Mouse (Mus musculus): ENCODE measurements around the gene Tmem72. TPM values are rescaled to one million over a fixed set of nuclear protein-coding genes. Genes with fewer than 3 reads are reported as not detected.
A peak's percentile ranks its signal among the peaks of the same experiment; 100 is the strongest.

Tmem72 gene
- total RNA-seq, 2 experiments from 2014 or later: 0.09 to 0.33 TPM

DNA sequence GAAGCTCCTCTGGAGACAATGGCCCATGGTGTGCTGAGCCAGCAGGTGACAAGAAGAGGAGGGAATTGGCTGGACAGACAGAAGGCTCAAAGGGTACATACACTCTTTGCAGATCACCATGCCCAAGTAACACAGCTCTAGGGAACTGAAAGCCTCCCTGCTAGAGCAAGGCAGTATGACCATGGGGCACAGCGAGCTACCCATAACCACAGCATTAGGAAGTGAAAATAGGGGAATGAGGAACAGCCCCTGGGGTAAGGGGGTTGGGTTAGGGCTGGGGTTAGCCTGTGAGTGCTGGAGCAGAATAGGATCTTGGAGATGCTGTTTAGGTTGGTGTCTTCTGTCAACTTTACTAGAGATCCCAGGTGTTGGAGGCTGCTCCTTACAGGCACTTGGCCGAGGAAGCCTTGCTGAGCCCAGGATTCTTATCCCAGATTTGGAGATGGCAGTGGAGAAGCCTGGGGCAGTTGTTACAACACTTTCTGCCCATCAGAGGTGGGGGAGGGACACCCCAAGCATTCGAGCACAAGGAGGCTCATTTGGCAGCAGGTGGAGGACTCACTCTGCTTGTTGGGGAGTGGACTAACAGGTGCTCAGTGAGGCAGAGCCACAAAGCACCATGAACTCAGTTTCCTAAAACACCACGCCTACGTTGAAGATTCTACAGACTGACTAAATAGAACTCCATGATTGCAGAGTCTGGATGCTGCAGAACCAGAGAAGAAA, 37.0 kb downstream of the Tmem72 start:
- DNase-seq: no peak

DNA sequence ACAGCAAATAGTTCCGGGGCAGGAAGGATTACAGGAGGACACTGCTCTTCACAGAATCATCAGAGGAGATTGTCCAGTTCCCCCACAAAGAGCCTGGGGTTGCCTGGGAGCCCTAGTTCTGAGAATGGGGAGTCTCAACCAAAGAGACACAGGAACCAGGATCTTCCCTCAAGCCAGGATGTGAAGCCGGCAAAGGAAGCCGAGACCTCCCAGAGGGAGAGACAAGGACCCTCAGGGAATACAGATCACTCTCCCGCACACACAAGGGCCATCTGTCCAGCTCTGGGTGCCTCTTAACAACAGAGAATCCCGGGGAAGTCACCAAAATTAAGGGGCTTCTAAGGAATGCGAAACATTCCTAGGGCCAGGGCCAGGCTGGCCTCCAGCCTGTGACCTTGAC, 39.4 kb downstream of the Tmem72 start:
- DNase-seq: no peak

DNA sequence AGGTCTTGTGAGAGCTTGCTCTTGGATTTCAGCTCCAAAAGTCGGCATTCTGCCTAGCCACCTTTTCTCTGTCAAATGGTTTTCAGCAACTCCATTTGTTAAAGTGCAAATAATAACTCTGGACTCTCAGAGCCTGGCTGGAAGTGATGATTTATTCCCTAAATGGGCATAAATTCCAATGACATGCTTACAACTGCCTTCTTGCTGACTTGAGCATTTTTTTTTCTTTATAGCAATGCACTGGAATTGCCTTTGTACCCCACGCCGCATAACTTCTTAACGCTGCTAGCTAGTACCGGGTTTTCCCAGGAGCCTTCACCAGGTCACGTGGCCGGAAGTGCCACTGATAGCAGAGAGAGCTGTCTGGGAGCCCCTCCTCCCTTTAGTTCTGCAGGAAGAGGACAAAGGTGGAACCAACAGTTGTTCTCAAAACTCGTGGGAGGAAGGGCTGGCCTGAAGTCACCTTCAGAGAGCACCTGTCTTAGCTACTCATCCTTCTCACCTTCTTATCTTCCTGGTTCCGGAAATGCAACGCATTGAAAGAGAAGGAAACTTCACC, 40.3 kb downstream of the Tmem72 start:
- DNase-seq: no peak

DNA sequence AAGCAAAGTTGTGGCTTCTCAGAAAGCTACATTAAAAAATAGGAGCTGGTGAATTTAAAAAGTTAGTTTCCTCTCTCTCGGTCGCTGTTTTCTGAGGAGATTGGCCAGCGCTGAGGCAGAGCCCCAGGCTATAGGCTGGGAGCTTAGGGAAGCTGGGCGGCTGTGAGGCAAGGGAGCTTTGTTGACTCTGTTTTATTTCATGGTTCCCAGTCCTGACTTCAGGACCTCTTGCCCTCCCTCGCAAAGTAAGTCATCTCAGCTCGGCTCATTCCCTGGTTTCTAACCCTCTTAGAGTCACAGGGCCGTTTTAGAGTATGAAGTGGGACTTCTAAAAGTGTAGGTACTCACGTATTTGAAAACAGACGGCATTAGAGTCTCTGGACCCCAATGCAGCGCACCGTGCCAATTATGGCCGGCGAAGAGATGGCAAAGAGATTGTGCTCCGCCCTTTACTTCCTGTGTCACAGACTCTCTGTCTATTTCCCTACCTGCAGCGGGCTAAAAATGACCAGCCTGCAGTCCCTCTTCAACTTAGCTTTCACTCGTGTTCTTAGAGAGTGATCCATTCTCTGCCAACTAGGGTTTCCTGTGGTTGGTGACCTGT, 42.3 kb downstream of the Tmem72 start:
- DNase-seq: no peak

DNA sequence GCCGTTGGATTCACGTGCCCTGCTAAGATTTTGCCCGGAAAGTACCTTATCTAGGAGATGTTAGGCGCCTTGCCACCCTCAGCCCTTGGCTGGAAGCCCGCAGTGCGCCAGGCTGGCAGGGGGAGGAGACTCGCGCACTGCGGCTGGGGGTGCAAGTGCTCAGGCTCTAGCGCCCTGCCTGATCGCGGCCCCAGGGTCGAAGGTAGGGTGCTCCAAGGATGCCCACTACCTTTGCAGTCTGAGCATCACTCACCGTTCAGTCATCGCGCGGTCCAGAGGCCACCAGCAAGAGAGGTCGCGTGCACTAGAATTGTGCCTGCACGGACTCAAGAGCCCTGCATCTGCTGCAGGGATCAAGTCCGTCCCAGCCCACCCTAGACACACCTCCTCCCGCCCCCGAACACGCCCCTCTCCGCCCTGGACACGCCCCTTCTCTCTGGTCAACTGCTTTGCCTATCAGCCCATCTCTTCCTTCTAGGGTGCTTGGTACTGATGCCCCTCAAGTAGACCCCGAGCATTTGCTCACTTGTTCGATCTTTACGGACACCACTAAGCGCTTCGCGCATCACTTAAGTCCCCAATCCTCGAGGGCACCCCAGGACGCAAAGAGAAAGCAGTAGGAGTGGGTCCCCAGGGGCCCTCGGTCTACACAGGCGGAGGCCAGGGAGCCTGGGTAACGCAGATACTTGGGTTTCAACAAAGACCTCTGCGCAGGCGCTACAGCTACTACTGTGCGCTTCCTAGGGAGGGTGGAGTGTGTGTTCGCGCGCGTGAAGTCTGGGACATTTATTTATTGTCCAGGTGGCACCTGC, 43.0 kb downstream of the Tmem72 start, which contains the start of gene Rassf4:
Gene Rassf4 (minus strand): TSS at position 482 of the 812 bp plus-strand sequence.
- peak; percentile 90 for DNase-seq

DNA sequence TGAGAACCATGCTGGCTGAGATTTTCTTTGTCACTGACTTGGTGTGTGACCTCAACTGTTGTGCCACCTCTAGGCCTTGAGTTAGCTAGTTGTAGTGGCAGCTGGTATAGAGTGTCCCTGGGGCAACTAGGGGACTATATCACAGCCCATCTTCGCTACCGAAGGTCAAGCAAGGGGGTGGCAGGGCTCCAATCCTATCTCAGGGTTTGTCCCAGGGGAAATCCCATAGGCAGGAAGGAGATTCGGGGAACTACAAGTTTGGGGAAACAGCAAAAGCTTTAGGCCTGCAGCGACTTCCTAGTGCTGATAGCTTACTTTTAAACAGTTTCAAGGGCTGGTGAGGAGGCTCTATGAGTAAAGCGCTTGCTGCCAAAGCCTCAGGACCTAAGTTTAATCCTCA, 44.4 kb downstream of the Tmem72 start:
- no peak for DNase-seq

DNA sequence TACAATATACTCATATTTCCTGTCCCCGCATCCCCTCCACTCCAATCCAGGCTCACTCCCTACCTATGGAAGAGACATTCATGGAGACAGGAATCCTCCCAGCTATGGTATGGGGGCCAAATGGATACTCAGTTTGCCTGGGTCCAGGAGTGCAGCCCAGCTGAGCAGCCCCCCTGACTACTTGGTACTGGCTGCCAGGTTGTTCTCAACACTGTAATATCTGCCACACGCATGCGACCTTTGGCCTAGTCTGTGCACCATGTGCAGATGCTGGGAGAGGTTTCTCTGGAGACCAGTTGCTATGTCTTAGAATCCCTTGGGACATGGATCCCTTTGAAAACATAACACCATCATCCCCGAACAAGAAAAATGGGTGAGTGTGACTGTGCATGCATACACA, 44.9 kb downstream of the Tmem72 start:
- no peak for DNase-seq

DNA sequence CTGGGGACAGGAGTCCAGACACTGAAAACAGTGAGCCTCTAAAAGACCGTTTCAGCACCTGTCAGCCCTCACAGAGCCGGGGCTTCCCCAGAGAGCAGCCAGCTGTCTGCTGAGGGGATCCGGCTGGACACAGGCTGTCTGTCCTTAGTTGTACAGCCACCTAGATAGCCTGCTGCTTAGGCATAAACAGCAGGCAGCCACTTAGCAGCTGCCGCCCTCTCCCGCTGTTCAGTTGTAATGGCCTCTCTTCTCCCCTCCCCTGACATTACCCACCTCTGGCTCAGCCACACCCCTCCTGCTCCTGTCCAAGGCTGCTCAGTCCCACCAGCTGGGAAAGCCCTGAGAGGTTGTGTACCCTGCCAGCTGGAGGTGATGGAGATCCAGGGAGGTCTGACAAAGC, 45.7 kb downstream of the Tmem72 start:
- no peak for DNase-seq

DNA sequence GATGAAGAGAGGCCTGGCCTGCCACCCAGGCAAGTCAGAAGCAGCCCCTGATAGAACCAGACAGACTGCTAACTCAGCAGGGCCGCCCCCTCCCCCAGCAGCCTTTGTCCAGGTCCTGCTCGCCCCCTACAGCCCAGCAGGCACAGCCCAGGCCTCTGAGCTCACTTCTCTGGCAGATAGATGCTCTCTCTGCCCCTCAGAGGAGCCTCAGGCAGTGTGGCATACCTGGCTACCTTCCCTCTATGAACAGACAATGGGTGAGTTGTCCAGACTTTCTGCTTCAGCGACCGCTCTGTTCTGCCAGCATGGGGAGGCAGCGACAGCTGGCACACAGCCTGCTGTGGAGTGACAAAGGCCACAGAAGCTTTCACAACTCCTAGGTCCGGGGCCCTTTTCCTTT, 46.6 kb downstream of the Tmem72 start:
- DNase-seq: peak; percentile 62

DNA sequence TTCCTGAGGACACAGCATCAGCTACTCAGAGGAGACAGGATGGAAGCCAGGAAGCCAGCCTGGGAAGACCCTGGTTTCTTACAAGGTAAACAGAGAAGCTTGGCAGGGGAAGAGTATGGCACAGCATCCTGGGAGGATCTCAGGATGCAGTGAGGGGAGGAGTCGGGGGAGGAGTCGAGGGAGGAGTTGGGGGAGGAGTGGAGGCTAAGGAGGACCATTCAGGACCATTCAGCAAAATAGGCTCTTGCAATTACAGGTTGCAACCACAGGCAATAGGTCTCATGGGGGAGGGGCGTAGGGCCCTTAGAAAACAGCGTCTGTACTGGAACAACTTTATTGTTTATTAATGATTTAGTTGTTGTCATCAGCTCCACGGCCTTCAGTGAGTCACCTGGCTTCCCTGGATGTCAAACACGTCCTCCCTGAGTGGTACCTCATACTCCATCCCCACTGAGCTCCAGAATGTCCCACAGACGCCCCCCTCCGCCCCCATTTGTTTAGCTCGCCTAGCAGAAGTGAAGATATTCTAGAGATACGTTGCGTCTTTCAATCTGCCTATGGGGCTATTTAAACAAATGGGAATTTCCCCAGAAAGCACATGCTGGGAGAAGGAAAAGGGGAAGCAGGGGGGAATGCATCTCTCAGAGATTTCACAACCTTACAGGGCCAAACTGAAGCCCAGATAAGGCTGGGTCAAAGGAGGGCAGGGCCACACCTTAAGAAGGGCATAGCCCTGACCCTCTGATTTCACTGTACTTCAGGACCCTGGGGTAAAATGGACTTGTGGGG, 47.8 kb downstream of the Tmem72 start:
- no peak for DNase-seq

DNA sequence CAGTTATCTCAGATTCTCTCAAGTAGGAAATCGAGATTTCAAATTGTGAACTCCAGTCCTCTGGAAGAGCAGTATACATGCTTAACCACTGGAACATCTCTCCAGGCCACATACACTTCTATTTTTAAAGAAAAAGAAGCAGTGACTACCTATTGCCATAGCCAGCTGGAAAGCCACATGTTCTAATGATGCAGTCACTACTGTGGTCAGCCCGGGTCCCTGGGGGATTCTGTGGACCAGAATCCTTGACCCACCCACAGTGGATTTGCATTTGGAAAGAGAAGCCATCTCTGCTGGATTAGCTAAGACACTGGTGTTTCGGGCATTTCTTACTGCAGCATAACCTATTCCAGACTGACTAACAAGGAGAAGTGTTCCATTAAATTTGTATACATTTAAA, 49.3 kb downstream of the Tmem72 start:
- no peak for DNase-seq

DNA sequence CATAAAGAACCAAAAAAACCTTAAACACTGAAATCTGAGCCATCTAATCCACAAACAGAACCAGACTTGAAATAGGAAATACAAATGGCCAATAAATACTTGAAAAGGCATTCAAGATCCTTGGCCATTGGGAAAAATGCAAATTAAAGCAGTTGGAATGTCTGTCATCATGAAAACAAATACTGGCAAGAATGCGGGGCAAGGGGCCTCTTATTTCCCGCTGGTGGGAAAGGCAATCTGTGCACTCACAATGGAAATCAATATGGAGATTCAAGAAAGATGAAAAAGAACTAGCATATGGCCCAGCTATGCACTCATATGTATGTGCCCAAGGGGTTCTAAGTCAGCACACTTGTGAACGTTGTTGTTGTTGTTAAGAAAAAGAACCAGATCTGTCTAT, 49.8 kb downstream of the Tmem72 start:
- no peak for DNase-seq

DNA sequence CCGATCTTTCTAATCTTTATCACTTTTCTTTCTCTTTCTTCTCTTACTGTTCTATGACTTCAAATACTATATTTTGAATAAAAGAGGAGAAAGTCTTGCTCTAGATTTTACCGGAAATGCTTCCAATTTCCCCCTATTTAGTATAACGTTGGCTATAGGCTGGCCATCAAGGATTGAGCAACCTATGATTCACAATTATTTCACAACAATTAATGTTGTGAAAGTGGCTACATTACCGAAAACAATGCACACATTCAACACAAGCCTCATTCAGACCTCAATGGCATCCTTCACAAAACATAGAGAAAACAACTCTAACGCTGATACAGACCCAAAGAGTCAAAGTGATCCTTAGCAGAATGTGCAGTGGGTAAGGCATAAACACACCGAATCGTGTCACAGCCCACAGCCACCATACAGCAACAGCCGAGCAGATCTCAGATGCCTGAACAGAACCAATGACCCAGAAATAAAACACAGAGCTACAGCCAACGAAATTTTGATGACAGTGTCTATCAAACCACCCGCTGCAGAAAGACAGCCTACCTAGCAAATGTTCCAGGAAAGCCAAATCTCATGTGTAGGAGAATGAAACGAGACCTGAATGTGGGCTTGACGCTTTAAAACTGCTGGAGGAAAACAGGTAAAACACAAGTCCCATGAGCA, 50.5 kb downstream of the Tmem72 start:
- DNase-seq: no peak

DNA sequence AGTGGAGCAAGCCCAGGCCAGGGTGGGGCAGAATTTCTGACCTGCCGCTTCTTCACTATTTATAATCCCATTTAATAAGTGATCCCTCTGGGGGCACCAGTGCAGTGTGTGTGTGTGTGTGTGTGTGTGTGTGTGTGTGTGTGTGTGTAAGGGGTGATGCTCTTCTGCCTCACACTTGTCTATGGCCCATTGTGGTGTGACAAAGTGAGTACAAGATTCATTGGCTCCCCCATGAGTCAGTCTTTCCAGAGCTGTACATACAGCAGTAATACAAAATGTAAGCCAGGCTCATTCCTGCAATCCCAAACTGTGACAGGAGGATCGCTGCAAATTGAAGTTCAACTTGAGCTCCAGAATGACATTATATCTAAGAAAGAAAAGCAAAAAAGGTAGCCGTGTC, 51.9 kb downstream of the Tmem72 start:
- no peak for DNase-seq

DNA sequence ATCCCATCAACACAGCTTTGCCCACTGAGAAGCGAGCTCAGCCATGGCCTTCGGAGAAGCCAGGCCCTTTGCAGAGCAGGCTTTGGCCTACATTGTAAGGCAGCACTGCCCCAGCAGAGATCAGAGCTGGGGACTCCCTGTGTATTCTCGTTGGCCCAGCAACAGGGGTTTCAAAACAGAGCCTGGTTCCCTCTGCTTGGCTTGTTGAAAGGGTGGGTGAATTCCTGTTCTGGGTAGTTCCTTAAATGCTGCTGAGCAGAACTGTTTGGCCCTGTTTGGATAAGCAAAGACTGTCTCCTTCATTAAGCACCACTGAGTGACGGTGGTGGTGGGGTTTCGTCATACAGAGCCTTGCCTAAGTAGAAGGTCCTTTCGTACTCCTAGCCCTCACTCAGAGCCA, 52.7 kb downstream of the Tmem72 start:
- no peak for DNase-seq

DNA sequence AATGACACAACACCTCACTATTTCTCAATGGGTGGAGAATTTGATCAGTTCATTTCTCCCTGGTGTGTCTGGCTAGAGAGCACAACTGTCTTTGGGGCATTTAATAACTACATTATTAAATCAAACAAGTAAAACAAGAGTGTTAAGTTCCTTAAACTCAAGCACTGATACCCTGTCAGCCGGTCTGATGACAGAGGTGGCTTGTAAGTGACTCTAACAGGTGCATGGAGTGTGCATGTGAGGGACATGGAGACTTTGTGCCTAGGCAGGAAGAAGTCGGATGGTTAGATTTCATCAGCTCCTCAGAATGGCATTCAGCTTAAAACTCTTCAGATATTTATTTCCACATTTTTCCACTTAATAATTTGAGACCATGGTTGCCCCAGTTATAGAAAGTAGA, 53.3 kb downstream of the Tmem72 start:
- DNase-seq: no peak

DNA sequence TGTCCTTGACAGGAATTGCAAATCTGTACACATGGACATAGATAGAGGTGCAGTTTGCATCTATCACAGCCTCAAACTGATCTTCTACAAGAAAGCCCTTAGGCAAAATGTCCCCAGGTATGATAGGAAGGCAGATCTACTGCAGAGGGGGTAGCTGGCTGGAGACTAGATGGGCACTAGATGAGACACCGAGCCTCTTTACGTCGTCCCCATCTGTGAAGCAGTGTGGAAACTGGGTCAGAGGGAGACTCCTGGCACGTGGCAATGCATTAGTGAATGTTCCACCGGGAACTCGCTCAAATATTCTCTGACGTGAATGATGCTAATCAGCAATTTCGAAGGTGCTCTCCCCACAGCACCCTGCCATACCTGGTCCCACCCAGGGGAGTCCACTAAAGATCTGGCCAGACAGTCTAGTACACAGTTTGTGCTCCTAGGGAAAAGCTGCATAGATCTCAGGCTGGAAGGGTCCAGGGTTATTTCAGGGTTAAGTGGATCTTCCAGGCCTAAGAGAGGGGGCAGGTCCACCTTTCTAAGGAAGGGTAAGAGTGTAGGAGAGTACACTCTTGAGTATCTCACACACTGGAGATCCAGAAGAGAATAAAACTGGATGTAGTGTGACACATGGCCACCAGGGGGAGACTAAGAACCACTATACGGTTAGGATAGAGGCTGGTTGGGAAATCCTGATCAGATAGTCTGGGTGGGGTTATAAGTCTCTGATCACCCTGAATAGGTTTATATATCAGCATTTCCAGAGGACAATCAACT, 62.8 kb downstream of the Tmem72 start:
- peak; percentile 73 for DNase-seq

DNA sequence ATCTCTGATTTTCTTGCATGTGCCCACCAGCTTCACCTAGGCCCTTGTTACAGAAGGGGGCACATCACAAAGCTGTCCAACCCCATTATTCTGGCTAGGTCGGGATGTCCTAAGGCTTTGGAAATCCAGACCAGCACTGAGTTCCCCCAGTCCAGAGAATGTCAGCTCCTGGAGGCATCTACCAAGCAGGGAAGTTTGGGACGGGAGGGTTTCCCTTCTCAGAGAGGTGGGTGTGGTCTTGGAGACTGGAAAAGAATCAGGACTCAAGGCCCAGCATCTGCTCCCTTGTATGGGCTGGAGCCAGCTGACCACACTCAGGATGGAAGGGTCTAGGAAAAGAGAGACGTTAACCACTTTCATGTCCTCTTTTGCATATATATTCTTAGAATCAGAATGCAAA, 63.5 kb downstream of the Tmem72 start:
- DNase-seq: no peak

DNA sequence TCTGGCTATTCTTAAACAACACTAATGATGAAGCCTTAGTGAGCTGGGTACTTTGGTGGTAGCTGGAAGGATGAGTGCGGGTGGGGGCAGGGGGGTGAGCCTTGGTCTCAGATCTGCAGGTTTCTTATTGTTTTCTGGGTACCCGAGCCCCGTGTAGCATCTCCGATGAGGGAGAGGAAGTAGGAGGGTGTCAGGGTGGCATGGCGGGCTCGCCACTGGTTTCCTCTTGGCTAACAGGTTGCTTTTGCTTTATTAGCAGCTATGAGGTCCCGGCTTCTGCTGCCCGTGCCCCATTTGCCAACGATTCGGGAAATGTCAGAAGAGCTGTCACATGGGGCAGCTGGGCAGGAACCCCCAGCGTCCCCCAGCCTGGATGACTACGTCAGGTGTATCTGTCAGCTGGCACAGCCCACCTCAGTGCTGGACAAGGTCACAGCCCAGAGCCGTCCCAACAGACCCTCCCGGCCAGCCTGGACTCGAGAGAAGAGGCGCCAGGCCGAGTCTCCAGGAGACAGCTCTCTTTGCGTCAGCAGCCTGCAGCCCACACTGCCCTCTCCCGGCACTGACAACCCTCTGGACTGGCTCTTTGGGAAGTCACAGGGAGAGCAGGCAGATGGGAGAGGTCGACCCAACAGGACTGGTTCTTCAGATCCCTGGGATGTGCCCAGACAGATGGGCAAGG, 65.1 kb downstream of the Tmem72 start:
- peak; percentile 59 for DNase-seq

DNA sequence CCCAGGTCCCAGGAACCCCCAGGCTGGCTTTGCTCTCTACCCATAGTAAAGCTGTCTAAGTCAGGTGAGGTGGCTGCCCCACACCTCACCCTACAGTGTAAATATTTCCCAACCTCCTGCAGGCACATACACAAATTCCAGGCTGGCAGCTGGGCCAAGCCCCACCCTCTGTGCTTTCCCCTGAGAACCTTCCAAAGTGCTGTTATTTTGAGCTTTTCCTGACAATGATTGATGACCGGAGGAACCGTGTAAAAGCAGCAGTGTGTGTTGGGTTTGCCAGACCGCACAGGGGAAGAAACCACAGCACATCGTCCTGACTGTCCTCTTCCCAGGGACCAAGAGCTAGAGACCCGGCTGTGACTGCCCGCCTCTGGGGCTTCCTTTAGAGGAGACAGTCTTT, 66.3 kb downstream of the Tmem72 start, which contains the start of gene Depp1:
Gene Depp1 (plus strand): TSS at position 204 of the 400 bp plus-strand sequence.
- peak; percentile 71 for DNase-seq

Data from adrenal gland, postnatal 10 days (tissue).